Mouse (Mus musculus) ES-Bruce4 (cell line): ENCODE results near the gene Tspan4. TPM values are rescaled to one million over a fixed set of nuclear protein-coding genes. Genes with fewer than 3 reads are reported as not detected.

Experiments
- H3K27ac ChIP-seq: 2 replicates; pipeline ENCODE4 v1.5.1; 2012; ENCODE audit warnings: low read length, inconsistent platforms; ENCODE audit not compliant: insufficient read depth
- H3K27me3 ChIP-seq: 2 replicates; pipeline ENCODE4 v1.6.1; 2012; ENCODE audit warnings: mild to moderate bottlenecking, low read length, inconsistent platforms; ENCODE audit not compliant: control insufficient read depth, poor library complexity, insufficient read depth, severe bottlenecking
- H3K36me3 ChIP-seq: 2 replicates; pipeline ENCODE4 v1.6.1; 2012; ENCODE audit warnings: inconsistent platforms, mild to moderate bottlenecking, low read length, moderate library complexity; ENCODE audit not compliant: control insufficient read depth, poor library complexity, insufficient read depth, severe bottlenecking
- H3K4me1 ChIP-seq: one replicate; pipeline ENCODE4 v1.8.1; 2011; ENCODE audit warnings: low read length; ENCODE audit not compliant: control insufficient read depth, insufficient read depth
- H3K4me3 ChIP-seq: 2 replicates; pipeline ENCODE4 v1.5.1; 2011; ENCODE audit warnings: low read depth, mild to moderate bottlenecking, low read length
- H3K9ac ChIP-seq: 2 replicates; pipeline ENCODE4 v1.6.1; 2012; ENCODE audit warnings: low read depth, mild to moderate bottlenecking, inconsistent platforms; ENCODE audit not compliant: poor library complexity, severe bottlenecking
- H3K9me3 ChIP-seq: replicated peaks from 2 replicates; pipeline ENCODE4 v1.6.1; 2012; ENCODE audit warnings: mild to moderate bottlenecking, low read length, inconsistent platforms; ENCODE audit not compliant: control insufficient read depth, poor library complexity, insufficient read depth, severe bottlenecking
- CTCF ChIP-seq: IDR thresholded peaks from one replicate; pipeline ENCODE4 v1.8.1; 2011; ENCODE audit warnings: low read depth, low read length
- EP300 ChIP-seq: IDR thresholded peaks from 2 replicates; pipeline ENCODE4 v1.6.1; 2011; ENCODE audit warnings: low read depth, low read length; ENCODE audit not compliant: insufficient read depth
- POLR2A ChIP-seq: IDR thresholded peaks from one replicate; pipeline ENCODE4 v1.8.1; 2011; ENCODE audit warnings: low read length; ENCODE audit not compliant: insufficient read depth
- polyA plus RNA-seq: library from polyadenylated mRNA; stranded (reverse); fragments of >200 nt; gene quantifications from 2 replicates; pipeline ENCODE4 v1.2.4, GENCODE M21; 2011; ENCODE audit warnings: low read depth; ENCODE audit not compliant: missing spikeins, insufficient read depth, insufficient read length

Tspan4 gene
- polyA plus RNA-seq, 1 experiment, result 37.4 TPM

- H3K27me3 ChIP-seq, result no peaks in the 10 kb centered on the region
- TF ChIP-seq EP300 (peak; percentile 60; the same call in 1 of the 2 replicates), POLR2A (no peak), CTCF (no peak)
- no peaks in the 10 kb centered on the region for H3K9me3 ChIP-seq
- peak overlapping the region; percentile 92 for H3K9ac ChIP-seq
- H3K4me1 ChIP-seq, result no peaks in the 10 kb centered on the region
- no peak overlapping the region for H3K27ac ChIP-seq
- H3K36me3 ChIP-seq, result peaks cover 12% of the 10 kb centered on the region; the same call in 1 of the 2 replicates
- H3K4me3 ChIP-seq, result peak overlapping the region; percentile 98
Observed at GRCm38 (mm10) chr7:141476226-141476980, 1.4 kb downstream of the Tspan4 start.

- TF ChIP-seq POLR2A (no peak), CTCF (peak; percentile 13), EP300 (no peak)
- Histone ChIP-seq H3K27ac (no peak overlapping the region), H3K36me3 (0 out of 2 replicates have a peak, but pooled peaks cover 8% of the 10 kb centered on the region), H3K9ac (no peak overlapping the region), H3K9me3 (no peaks in the 10 kb centered on the region), H3K27me3 (no peaks in the 10 kb centered on the region), H3K4me3 (peak overlapping the region; percentile 98; the same call in 1 of the 2 replicates), H3K4me1 (no peaks in the 10 kb centered on the region)
Observed at GRCm38 (mm10) chr7:141476981-141477370, 1.9 kb downstream of the Tspan4 start.

GRCm38 (mm10) chr7:141477578-141478269, 2.7 kb downstream of the Tspan4 start:
- Histone ChIP-seq H3K27me3 (no peaks in the 10 kb centered on the region), H3K4me3 (no peak overlapping the region), H3K9me3 (no peaks in the 10 kb centered on the region), H3K36me3 (0 out of 2 replicates have a peak, but pooled peaks cover 1% of the 10 kb centered on the region), H3K9ac (no peak overlapping the region), H3K4me1 (no peaks in the 10 kb centered on the region), H3K27ac (no peak overlapping the region)
- TF ChIP-seq POLR2A (no peak), CTCF (no peak), EP300 (no peak)

GRCm38 (mm10) chr7:141478270-141478748, 3.3 kb downstream of the Tspan4 start:
- no peak for TF ChIP-seq POLR2A
- no peak for TF ChIP-seq EP300
- TF ChIP-seq CTCF, result no peak
- Histone ChIP-seq H3K9ac (no peak overlapping the region), H3K4me1 (peaks cover 2% of the 10 kb centered on the region), H3K9me3 (no peaks in the 10 kb centered on the region), H3K36me3 (no peaks in the 10 kb centered on the region), H3K27ac (no peak overlapping the region), H3K27me3 (no peaks in the 10 kb centered on the region), H3K4me3 (no peak overlapping the region)

GRCm38 (mm10) chr7:141480842-141481497, 5.9 kb downstream of the Tspan4 start:
- H3K9ac ChIP-seq, result no peak overlapping the region
- no peaks in the 10 kb centered on the region for H3K9me3 ChIP-seq
- H3K4me3 ChIP-seq, result peak overlapping the region; percentile 56; the same call in 1 of the 2 replicates
- no peaks in the 10 kb centered on the region for H3K27me3 ChIP-seq
- H3K27ac ChIP-seq, result no peak overlapping the region
- peak; percentile 96 for TF ChIP-seq CTCF
- TF ChIP-seq POLR2A, result no peak
- no peaks in the 10 kb centered on the region for H3K36me3 ChIP-seq
- peaks cover 5% of the 10 kb centered on the region for H3K4me1 ChIP-seq
